Mouse (Mus musculus): ENCODE results near the gene Pced1b. TPM values are rescaled to one million over a fixed set of nuclear protein-coding genes. Genes with fewer than 3 reads are reported as not detected.

Pced1b gene
- polyA plus RNA-seq, 1 experiment from 2014 or later: 8.7 TPM

GRCm38 (mm10) chr15:97432221-97432620 lies 185.3 kb downstream of the Pced1b start:
- Histone ChIP-seq H3K4me3 (ENCODE audit: low read length) (no peak overlapping the region), H3K27ac (ENCODE audit: low read depth, low read length) (no peak overlapping the region), H3K36me3 (ENCODE audit: control insufficient read depth, insufficient read depth, low read length) (no peaks in the 10 kb centered on the region), H3K4me2 (replicated peaks; ENCODE audit: low read depth, low read length) (no peak overlapping the region), H3K27me3 (ENCODE audit: control insufficient read depth, insufficient read depth, low read length) (no peaks in the 10 kb centered on the region), H3K9me3 (ENCODE audit: control insufficient read depth, low read length) (0 out of 2 replicates have a peak, but pooled peaks cover 7% of the 10 kb centered on the region), H3K4me1 (ENCODE audit: control insufficient read depth, insufficient read depth, low read length) (no peaks in the 10 kb centered on the region), H3K9ac (ENCODE audit: low read depth, low read length) (no peak overlapping the region)
- ATAC-seq (ENCODE audit: low FRiP score, low TSS enrichment): no peak
- WGBS: 48% methylated on average over 4 of the region's 4 CpGs

Other genes starting within 250 kb of the Pced1b start
- 74.4 and 88.4 TPM in 2 replicates for gene Slc38a4, start 191.2 kb upstream of the Pced1b start, polyA plus RNA-seq (2014; fragmentation: Nextera tagmentation; extraction: Ambion mirVana)
- gene Amigo2, start 180 bp downstream of the Pced1b start, polyA plus RNA-seq (2014; fragmentation: Nextera tagmentation; extraction: Ambion mirVana): 11.9 and 16.9 TPM in 2 replicates